Mouse (Mus musculus): ENCODE measurements around the gene Nos2. TPM values are rescaled to one million over a fixed set of nuclear protein-coding genes. Genes with fewer than 3 reads are reported as not detected.
A peak's percentile ranks its signal among the peaks of the same experiment; 100 is the strongest.

The Nos2 gene
- total RNA-seq, 2 experiments from 2014 or later: 1.4 to 2.0 TPM

DNA sequence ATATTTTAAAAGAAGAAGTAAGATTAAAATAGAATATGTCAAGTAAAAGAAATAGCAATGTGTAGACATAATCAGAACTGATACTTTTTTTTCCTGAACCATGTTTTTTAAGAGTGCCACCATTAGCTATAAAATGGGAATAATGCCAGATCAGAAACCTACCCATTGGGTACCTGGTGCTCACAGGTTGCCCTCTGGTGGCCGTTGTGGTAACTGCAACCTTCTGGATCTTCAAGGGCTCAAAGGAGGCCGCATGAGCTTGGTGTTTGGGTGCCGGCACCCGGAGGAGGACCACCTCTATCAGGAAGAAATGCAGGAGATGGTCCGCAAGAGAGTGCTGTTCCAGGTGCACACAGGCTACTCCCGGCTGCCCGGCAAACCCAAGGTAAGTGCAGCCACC, 35.7 kb downstream of the Nos2 start:
- peak; percentile 82 to 89 for DNase-seq (ENCODE audit: low spot score in 2 of 2)

DNA sequence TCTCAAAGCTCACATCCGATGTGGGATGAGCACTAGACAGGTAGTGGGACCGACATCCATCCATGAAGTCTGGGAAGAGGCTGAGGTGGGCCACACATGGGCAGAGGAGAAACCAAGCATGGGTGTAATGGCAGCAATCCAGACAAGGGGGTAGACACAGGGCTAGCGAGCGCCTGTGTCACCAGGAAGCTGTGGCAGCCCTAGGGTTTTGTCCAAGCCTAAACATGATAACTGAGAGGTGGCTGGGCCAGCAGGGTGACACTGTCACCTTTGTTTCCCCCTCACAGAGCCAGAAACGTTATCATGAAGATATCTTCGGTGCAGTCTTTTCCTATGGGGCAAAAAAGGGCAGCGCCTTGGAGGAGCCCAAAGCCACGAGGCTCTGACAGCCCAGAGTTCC, 38.8 kb downstream of the Nos2 start:
- no peak for DNase-seq (ENCODE audit: low spot score in 2 of 2)

- DNase-seq (ENCODE audit: low spot score in 2 of 2): peak in 1 of 2 experiments; percentile 24
Observed at GRCm38 (mm10) chr11:78959841-78960520, 39.4 kb downstream of the Nos2 start.

DNA sequence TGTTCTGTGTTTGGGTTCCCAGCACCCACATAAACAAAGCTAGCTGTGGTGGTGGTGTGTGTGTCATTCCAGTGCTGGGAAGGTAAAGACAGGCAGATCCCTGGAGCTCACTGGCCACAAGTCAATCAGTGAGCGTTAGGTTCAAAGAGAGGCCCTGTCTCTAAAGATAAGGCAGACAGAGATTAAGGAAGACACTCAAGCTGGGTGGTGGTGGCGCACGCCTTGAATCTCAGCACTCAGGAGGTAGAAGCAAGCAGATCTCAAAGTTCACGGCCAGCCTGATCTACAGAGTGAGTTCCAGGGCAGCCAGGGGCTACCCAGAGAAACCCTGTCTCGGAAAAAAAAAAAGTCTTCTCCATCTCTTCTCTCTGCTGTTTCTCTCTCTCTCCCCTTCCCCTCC, 40.6 kb downstream of the Nos2 start:
- no peak for DNase-seq (ENCODE audit: low spot score in 2 of 2)

DNA sequence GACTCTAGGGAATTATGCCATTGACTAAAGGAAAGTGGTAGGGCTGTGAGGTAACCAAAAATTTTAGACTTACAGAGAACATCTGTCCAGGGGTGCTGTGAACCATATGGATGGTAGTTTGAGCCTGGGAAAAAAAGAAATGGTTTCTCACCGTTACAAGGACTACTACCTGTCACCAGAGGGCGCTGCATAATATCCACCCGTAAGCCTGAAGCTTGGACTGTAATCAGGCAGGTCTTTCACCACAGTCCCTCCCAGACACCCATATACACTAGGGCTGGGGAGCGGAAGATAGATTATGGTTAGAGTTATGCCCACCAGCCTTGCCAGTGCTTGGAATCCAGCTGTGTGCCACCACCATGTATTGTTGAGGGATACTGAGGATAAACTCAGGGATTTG, 46.8 kb downstream of the Nos2 start:
- peak in 1 of 2 experiments; percentile 34 for DNase-seq (ENCODE audit: low spot score in 2 of 2)

DNA sequence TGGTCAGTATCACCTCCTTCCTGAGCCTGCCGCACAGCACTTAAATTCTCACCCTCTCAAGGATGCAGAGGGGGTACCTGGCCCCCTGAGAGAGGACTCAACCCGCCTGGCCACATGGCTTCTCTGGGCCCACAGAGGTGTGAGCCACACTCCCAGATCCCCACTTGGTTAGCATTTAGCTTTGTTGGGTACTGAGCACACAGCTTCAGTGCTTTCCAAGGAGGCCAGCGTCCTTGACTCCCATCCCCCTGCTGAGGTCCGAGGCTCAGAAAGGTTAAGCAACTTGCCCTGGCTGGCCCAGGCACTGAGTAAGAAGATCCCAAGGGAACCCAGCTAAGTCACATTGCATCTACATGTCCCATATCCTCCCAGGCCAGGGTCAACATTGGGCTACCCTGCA, 47.5 kb downstream of the Nos2 start:
- DNase-seq (ENCODE audit: low spot score in 2 of 2): no peak

DNA sequence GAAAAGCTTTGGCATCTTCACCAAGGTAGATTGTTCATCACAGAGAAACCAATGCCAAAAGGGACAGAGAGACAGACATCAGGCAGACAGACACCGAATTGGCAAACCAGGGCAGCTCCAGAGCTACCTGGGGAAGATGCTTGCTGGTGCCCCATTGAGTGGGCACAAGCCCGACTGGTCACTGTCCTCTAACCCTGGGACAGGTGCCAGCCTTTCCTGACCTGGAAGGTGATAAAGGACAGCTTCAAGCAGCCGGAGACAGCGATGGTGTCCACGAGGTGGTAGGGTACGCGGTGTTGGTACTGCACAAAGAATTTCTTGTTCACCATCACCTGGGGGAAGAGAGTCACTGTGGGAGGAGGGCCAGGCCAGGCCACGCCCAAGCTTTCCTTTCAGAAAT, 50.5 kb downstream of the Nos2 start:
- DNase-seq (ENCODE audit: low spot score in 2 of 2): no peak

DNA sequence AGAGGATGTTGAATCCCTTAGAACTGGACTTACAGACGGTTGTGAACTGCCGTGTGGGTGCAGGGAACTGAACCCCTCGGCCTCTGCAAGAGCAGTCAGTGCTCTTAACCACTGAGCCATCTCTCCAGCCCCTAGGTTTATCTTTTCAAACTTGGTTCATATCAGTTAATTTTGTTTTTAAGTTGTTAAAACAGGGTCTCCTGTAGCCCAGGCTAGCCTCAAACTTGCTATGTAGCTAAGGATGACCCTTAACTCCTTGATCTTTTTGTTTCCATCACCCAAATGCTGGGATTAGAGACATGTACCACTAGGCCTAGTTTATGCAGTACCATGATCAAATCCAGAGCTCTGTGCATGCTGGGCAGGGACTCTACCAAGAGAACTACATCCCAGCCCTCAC, 51.2 kb downstream of the Nos2 start:
- no peak for DNase-seq (ENCODE audit: low spot score in 2 of 2)

- DNase-seq (ENCODE audit: low spot score in 2 of 2): no peak
Observed at GRCm38 (mm10) chr11:78972328-78972727, 51.7 kb downstream of the Nos2 start.

DNA sequence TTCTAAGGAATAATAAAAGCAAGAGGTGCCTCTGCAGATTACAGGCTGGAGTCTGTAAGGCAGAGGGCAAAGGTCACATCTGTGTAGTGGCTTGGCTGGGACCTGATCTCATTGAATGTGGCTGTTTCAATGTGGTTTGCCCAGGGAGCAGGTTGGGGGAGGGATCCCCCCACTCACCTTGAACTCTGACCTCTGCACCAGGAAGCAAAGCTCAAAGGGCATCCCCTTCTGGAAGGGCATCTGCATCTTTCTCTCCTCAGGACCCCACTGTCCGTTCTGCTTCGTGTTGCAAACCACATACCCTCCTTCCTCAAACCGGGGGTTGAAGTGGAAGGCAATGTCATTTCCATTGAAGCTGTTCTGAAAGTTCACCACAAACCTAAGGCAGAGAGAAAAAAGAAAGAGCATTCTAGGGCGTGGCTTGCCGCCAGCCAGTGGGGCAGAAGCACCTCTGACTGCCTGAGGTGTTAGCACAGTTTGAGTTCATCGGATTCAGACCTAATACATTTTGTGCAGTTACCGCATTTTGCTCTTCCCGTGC, 52.3 kb downstream of the Nos2 start:
- DNase-seq (ENCODE audit: low spot score in 2 of 2): no peak

- peak in 1 of 2 experiments; percentile 37 for DNase-seq (ENCODE audit: low spot score in 2 of 2)
Observed at GRCm38 (mm10) chr11:78973381-78974150, 53.0 kb downstream of the Nos2 start.

- DNase-seq (ENCODE audit: low spot score in 2 of 2): no peak
Observed at GRCm38 (mm10) chr11:78976731-78977510, 56.3 kb downstream of the Nos2 start.

GRCm38 (mm10) chr11:78978176-78979019, 57.8 kb downstream of the Nos2 start:
- DNase-seq (ENCODE audit: low spot score in 2 of 2): no peak

DNA sequence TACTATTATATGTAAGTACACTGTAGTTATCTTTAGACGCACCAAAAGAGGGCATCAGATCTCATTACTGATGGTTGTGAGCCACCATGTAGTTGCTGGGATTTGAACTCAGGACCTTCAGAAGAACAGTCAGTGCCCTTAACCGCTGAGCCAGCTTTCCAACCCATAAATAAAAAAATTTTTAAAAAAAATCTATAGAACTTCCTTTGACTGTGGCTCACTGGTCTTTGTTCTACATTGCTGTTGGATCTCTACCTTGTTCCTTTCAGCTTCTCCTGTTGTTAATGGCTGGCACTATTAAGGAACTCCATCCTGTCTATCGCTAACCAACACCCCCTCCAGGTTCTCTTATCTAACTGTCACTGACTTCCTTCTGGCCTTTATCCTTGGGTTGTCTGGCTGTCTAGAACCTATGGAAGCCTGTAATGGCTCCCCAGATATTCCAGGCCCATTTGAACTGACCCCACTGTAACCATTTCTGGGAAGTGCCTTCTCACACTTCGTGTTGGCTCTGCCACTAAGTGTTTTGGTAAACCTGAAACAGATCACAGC, 59.6 kb downstream of the Nos2 start:
- DNase-seq (ENCODE audit: low spot score in 2 of 2): no peak

DNA sequence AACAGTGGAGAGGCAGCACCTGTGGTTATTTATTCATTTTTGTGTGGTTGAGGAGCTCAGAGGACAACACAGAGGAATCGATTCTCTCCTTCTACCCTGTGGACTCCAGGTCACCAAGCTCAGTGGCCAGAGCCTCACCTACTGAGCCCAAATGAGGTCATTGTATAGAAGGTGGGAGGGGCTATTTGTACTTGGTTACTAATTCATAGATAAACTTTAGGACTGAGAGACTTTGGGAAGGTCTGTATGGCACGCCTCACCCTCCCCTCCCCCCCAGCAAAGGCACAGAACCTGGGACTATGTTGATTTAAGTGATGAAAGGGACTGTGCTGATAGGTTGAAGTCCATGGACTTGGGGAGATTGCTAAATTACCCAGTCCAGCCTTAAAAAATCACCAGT, 61.5 kb downstream of the Nos2 start:
- DNase-seq (ENCODE audit: low spot score in 2 of 2): no peak

- DNase-seq (ENCODE audit: low spot score in 2 of 2): peak in 1 of 2 experiments; percentile 13
Observed at GRCm38 (mm10) chr11:78982513-78983291, 62.1 kb downstream of the Nos2 start.

GRCm38 (mm10) chr11:78983539-78983938, 63.0 kb downstream of the Nos2 start:
- no peak for DNase-seq (ENCODE audit: low spot score in 2 of 2)

DNA sequence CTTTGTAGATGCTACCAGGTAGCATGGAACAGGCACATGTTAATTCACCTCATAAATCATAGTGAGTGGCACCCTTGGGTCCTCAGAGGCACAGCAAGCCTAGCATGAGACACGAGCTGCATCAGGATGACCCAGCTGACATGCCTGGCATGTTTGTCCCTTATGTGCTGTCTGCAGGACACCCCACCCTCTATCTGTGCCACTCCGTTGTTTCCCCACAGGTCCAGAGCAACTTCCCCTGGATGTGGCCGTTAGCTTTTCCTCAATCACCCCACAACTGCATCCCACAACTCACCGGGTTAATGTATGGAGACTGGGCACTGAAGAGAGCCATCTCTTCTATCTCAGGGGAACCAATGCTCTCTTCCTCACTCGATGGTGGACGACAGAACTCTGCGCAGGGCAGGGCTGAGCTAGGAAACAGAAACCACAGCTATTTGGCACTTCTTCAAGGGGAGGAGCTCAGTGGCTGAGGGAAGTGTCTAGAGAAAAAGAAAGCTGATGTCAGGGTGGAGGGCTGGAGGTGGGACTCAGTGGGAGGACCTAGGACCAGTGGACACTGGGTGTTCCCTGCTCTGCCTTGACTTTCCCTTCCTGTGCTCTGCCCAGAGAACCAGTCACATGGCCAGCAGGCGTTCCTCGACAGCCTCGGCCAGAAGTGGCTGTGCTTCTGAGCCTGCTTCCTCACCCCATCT, 64.0 kb downstream of the Nos2 start, which contains the start of gene Lgals9:
Lgals9 (minus strand) TSS at position 464 of the 695 bp plus-strand sequence.
- DNase-seq (ENCODE audit: low spot score in 2 of 2): peak in 1 of 2 experiments; percentile 14

DNA sequence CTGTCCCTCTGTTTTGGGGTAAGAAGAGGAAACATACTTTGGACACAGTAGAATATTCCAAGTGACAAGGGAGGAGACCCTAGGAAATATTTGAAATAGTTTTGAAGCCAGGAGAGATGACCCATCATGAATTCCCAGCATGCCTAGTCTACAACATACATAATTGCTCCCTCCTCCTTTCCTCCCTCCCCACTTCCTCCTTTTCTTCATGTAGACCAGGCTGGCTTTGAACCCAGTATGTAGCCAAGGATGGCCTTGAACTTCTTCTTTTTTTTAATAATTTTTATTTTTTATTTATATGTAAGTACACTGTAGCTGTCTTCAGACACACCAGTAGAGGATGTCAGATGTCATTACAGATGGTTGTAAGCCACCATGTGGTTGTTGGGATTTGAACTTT, 64.9 kb downstream of the Nos2 start:
- no peak for DNase-seq (ENCODE audit: low spot score in 2 of 2)

Measured in layer of hippocampus, postnatal 14 days (tissue).